Mouse (Mus musculus) embryonic facial prominence, embryonic 12.5 days (tissue): ENCODE measurements around the gene L1td1. TPM values are rescaled to one million over a fixed set of nuclear protein-coding genes. Genes with fewer than 3 reads are reported as not detected.

ENCODE experiments used
- ATAC-seq: fragments of 200-750 bp; cut with Nextera tagmentation; 2 replicates; pipeline ENCODE4 v1.8.0; 2017; ENCODE audit not compliant: insufficient number of reproducible peaks, insufficient read depth, low FRiP score, low TSS enrichment
- H3K27ac ChIP-seq: fragments of 300-500 bp; sonication (generic); 2 replicates; pipeline ENCODE4 v1.5.1; 2016; ENCODE audit warnings: mild to moderate bottlenecking
- H3K27me3 ChIP-seq: fragments of 300-500 bp; sonication (generic); 2 replicates; pipeline ENCODE4 v1.6.1; 2016; ENCODE audit warnings: mild to moderate bottlenecking, moderate library complexity
- H3K36me3 ChIP-seq: fragments of 300-500 bp; sonication (generic); 2 replicates; pipeline ENCODE4 v1.6.1; 2016; ENCODE audit warnings: mild to moderate bottlenecking
- H3K4me1 ChIP-seq: fragments of 300-500 bp; sonication (generic); 2 replicates; pipeline ENCODE4 v1.6.1; 2016
- H3K4me2 ChIP-seq: fragments of 300-500 bp; sonication (generic); replicated peaks from 2 replicates; pipeline ENCODE4 v1.6.1; 2016; ENCODE audit warnings: mild to moderate bottlenecking, moderate library complexity
- H3K4me3 ChIP-seq: fragments of 300-500 bp; sonication (generic); 2 replicates; pipeline ENCODE4 v1.5.1; 2016; ENCODE audit warnings: mild to moderate bottlenecking
- H3K9ac ChIP-seq: fragments of 300-500 bp; sonication (generic); 2 replicates; pipeline ENCODE4 v1.6.1; 2016; ENCODE audit warnings: mild to moderate bottlenecking, moderate library complexity
- H3K9me3 ChIP-seq: fragments of 300-500 bp; sonication (generic); 2 replicates; pipeline ENCODE4 v1.6.1; 2016; ENCODE audit warnings: mild to moderate bottlenecking, moderate library complexity
- WGBS: fragments of 180-500 bp; shearing (Covaris S2); methylation state at CpG from one replicate; pipeline ENCODE4 v1.1.7; 2016; 5-methylcytosine and 5-hydroxymethylcytosine counted together
- polyA plus RNA-seq: library from polyadenylated mRNA; unstranded; fragments of >200 nt; fragmentation: Nextera tagmentation; extraction: Ambion mirVana; gene quantifications from 2 replicates; pipeline ENCODE4 v1.2.1, GENCODE M21; 2016

The L1td1 gene
- polyA plus RNA-seq: 0.46 TPM in 2 replicates

GRCm38 (mm10) chr4:98726590-98727237 is at the start of gene L1td1:
Gene L1td1 (plus strand): TSS chr4:98726734.
- peak within 1 kb of the TSS; percentile 42 for H3K4me3 ChIP-seq
- peak within 1 kb of the TSS; percentile 78 for H3K4me2 ChIP-seq
- 0 out of 2 replicates have a peak within 1 kb of the TSS, but pooled peaks have one; percentile 20 for H3K9ac ChIP-seq
- H3K4me1 ChIP-seq: peaks cover 12% of the 10 kb centered on the region
- WGBS: 3% methylated on average over 29 of the region's 29 CpGs
- no peaks in the 10 kb centered on the region for H3K9me3 ChIP-seq
- no peaks in the 10 kb centered on the region for H3K36me3 ChIP-seq
- ATAC-seq: no peak
- H3K27ac ChIP-seq: no peak within 1 kb of the TSS
- H3K27me3 ChIP-seq: peaks cover 20% of the 10 kb centered on the region

DNA sequence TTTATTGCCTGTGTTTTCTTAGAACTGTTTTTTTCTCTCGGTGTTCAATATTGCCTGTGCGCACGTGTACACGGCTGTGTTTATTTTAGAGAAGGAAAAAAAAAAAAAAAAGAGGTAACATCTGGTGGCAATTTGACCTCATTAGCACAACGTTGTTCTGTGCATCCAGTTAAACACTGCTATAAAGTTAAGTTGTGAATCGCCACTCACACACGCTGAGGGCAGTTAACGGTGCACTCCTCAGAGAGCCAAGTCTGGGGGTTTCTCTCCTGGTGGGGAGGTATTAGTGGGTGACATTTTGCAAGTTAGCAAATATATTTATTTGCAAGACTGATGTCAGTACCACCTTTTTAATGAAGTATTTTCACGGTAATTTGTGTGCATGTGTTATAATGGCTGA is 49.0 kb upstream of the L1td1 start:
- Histone ChIP-seq H3K9me3 (no peaks in the 10 kb centered on the region), H3K27ac (no peak overlapping the region), H3K4me2 (0 out of 2 replicates have a peak overlapping the region, but pooled peaks have one; percentile 6), H3K36me3 (no peaks in the 10 kb centered on the region), H3K4me3 (no peak overlapping the region), H3K27me3 (no peaks in the 10 kb centered on the region), H3K9ac (no peak overlapping the region), H3K4me1 (peaks cover 9% of the 10 kb centered on the region; the same call in 1 of the 2 replicates)
- no peak for ATAC-seq
- 24% methylated on average over 9 of the region's 9 CpGs for WGBS

GRCm38 (mm10) chr4:98686678-98687267 is 39.8 kb upstream of the L1td1 start:
- Histone ChIP-seq H3K27ac (no peak overlapping the region), H3K4me3 (no peak overlapping the region), H3K4me1 (no peaks in the 10 kb centered on the region), H3K9me3 (no peaks in the 10 kb centered on the region), H3K9ac (no peak overlapping the region), H3K27me3 (no peaks in the 10 kb centered on the region), H3K4me2 (no peak overlapping the region), H3K36me3 (peaks cover 6% of the 10 kb centered on the region; the same call in 1 of the 2 replicates)
- WGBS: 91% methylated on average over 11 of the region's 11 CpGs
- ATAC-seq: no peak

GRCm38 (mm10) chr4:98688116-98688515 is 38.4 kb upstream of the L1td1 start:
- Histone ChIP-seq H3K4me2 (no peak overlapping the region), H3K9ac (no peak overlapping the region), H3K9me3 (no peaks in the 10 kb centered on the region), H3K27ac (no peak overlapping the region), H3K27me3 (no peaks in the 10 kb centered on the region), H3K4me1 (no peaks in the 10 kb centered on the region), H3K36me3 (peaks cover 6% of the 10 kb centered on the region; the same call in 1 of the 2 replicates), H3K4me3 (no peak overlapping the region)
- no peak for ATAC-seq
- WGBS: 81% methylated on average over 11 of the region's 11 CpGs

DNA sequence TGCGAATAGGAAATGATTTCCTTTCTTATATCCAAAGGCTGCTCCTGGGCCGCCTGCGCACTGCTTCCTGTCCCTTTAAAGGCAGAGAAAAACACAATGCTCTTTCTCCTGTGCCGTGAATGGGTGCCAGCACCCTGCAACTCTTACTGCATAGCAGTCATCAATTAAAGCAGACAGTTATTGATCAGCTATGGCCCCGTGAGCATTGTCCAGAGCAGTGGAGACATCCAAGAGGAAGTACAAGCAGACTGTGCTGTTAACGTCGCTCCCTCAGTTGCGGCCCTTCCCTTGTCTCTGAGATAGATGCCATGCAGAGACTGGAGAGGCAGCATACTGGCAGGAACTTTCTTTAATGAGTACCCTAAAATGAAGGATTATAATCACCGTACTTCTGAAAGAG is 38.0 kb upstream of the L1td1 start:
- Histone ChIP-seq H3K27ac (no peak overlapping the region), H3K9me3 (no peaks in the 10 kb centered on the region), H3K4me2 (no peak overlapping the region), H3K4me3 (no peak overlapping the region), H3K9ac (no peak overlapping the region), H3K27me3 (no peaks in the 10 kb centered on the region), H3K36me3 (peaks cover 6% of the 10 kb centered on the region; the same call in 1 of the 2 replicates), H3K4me1 (no peaks in the 10 kb centered on the region)
- ATAC-seq: no peak
- 88% methylated on average over 9 of the region's 9 CpGs for WGBS

DNA sequence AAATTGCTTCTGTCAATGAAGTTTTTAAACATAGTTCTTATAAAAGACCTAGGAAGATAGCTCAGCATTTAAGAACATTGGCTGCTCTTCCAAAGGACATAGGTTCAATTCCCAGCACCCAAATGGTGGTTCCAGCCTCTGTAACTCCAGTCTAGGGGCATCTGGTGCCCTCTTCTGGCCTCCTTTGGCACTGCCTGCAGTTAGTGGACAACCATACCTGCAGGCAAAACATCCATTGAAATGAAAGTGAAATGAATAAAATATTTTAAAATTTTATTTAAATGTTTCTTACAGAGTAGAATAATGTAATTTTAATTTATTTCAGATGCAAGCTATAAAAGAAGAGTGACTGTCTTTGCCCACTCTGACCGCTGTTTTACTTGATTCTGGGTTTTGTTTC is 36.5 kb upstream of the L1td1 start:
- ATAC-seq: no peak
- WGBS: 88% methylated on average over 1 of the region's 1 CpGs

DNA sequence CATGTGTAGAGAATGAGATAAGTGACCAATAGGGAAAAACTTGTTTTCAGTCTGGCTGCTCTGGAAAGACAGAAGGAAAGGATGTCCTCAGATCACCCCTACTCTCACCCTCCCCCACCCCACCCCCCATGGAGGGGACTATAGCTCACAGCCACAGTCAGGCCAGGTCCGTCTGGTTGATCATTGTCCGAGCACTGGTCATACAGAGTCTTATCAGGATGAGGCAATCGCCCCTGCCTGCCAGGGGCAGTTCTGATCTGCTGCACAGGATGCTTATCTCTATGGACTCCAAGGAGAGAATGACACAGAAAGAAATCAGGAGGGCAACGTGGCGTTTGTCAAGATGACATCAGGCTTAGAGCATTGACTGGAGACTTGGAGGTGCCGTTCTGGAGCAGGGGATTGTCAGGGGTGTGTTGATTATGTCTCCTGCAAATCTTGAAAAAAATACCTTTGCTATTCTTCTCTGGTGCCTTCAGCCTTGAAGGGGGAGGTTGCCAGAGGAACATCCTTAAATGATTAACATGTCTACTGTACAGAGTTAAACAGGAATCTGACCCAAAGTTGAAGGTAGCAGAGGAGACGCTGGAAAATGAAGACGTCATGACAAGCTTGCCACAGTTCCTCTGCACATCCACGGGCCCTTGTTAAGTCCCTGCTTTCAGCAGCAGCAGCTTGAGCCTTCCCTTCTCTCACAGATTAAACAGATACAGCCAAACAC is 32.9 kb upstream of the L1td1 start:
- H3K36me3 ChIP-seq: peaks cover 6% of the 10 kb centered on the region; the same call in 1 of the 2 replicates
- ATAC-seq: no peak
- no peaks in the 10 kb centered on the region for H3K4me1 ChIP-seq
- H3K9ac ChIP-seq: no peak overlapping the region
- WGBS: 65% methylated on average over 9 of the region's 9 CpGs
- no peaks in the 10 kb centered on the region for H3K27me3 ChIP-seq
- no peak overlapping the region for H3K4me2 ChIP-seq
- no peak overlapping the region for H3K27ac ChIP-seq
- H3K4me3 ChIP-seq: no peak overlapping the region
- H3K9me3 ChIP-seq: no peaks in the 10 kb centered on the region

More for the DNA sequence above, 36.5 kb upstream of the L1td1 start:
- no peaks in the 10 kb centered on the region for H3K27me3 ChIP-seq
- H3K36me3 ChIP-seq: peaks cover 6% of the 10 kb centered on the region; the same call in 1 of the 2 replicates
- H3K9ac ChIP-seq: no peak overlapping the region
- H3K9me3 ChIP-seq: no peaks in the 10 kb centered on the region
- no peaks in the 10 kb centered on the region for H3K4me1 ChIP-seq
- no peak overlapping the region for H3K27ac ChIP-seq
- no peak overlapping the region for H3K4me3 ChIP-seq
- H3K4me2 ChIP-seq: no peak overlapping the region

DNA sequence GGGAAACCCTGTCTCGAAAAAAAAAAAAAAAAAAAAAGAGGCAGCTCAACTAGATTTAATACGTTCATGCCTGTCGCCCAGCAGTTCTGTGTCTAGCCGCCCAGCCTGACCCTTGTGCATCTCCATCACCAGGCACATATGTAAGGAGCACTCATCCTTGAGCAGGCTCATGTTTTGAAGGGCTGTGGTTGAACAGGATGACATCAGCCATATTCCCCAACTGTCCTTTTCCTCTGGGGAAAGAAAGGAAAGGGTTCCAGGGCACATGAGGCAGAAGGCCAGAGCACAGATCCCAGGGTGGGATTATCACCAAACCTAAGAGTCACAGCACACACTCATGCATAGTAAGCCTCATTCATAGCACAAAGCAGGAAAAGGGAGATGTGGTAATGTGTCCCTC is 28.6 kb upstream of the L1td1 start:
- no peaks in the 10 kb centered on the region for H3K27me3 ChIP-seq
- H3K9ac ChIP-seq: no peak overlapping the region
- WGBS: 74% methylated on average over 4 of the region's 4 CpGs
- H3K4me1 ChIP-seq: peaks cover 11% of the 10 kb centered on the region
- no peaks in the 10 kb centered on the region for H3K9me3 ChIP-seq
- no peak overlapping the region for H3K27ac ChIP-seq
- H3K4me2 ChIP-seq: no peak overlapping the region
- H3K36me3 ChIP-seq: no peaks in the 10 kb centered on the region
- H3K4me3 ChIP-seq: no peak overlapping the region
- ATAC-seq: no peak

GRCm38 (mm10) chr4:98698921-98699320 is 27.6 kb upstream of the L1td1 start:
- H3K27me3 ChIP-seq: peaks cover 6% of the 10 kb centered on the region; the same call in 1 of the 2 replicates
- no peaks in the 10 kb centered on the region for H3K36me3 ChIP-seq
- no peak overlapping the region for H3K9ac ChIP-seq
- H3K4me3 ChIP-seq: no peak overlapping the region
- H3K27ac ChIP-seq: no peak overlapping the region
- no peak overlapping the region for H3K4me2 ChIP-seq
- no peaks in the 10 kb centered on the region for H3K9me3 ChIP-seq
- no peak for ATAC-seq
- H3K4me1 ChIP-seq: peaks cover 11% of the 10 kb centered on the region
- 51% methylated on average over 3 of the region's 3 CpGs for WGBS

DNA sequence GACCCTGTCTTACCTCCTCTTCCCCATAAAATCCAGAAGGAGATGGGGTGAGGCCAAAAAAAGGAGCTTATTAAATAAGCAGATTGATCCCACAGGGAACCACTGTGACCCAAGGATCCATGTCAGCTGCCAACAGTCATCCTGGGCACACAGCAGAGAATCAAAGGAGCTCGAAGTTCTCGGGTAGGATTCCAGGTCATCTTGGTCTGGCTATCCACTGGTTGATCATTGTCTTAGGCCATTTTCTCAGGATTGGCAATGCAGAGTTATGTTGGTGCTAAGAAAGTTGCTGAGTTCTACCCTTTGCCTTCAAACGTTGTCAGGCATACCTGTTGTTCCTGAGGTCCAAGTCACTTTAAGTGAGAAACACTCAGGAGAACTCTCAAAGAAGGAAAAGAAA is 26.4 kb upstream of the L1td1 start:
- no peaks in the 10 kb centered on the region for H3K36me3 ChIP-seq
- peaks cover 6% of the 10 kb centered on the region; the same call in 1 of the 2 replicates for H3K27me3 ChIP-seq
- H3K4me2 ChIP-seq: no peak overlapping the region
- H3K27ac ChIP-seq: no peak overlapping the region
- H3K4me3 ChIP-seq: no peak overlapping the region
- no peak overlapping the region for H3K9ac ChIP-seq
- no peaks in the 10 kb centered on the region for H3K9me3 ChIP-seq
- 90% methylated on average over 3 of the region's 3 CpGs for WGBS
- ATAC-seq: no peak
- peaks cover 11% of the 10 kb centered on the region for H3K4me1 ChIP-seq

GRCm38 (mm10) chr4:98702201-98702894 is 24.2 kb upstream of the L1td1 start:
- peak; percentile 57; the same call in 1 of the 2 replicates for ATAC-seq
- H3K27me3 ChIP-seq: peaks cover 6% of the 10 kb centered on the region; the same call in 1 of the 2 replicates
- no peak overlapping the region for H3K9ac ChIP-seq
- peaks cover 11% of the 10 kb centered on the region for H3K4me1 ChIP-seq
- H3K4me2 ChIP-seq: no peak overlapping the region
- WGBS: 25% methylated on average over 12 of the region's 12 CpGs
- H3K27ac ChIP-seq: peak overlapping the region; percentile 26; the same call in 1 of the 2 replicates
- no peak overlapping the region for H3K4me3 ChIP-seq
- no peaks in the 10 kb centered on the region for H3K9me3 ChIP-seq
- H3K36me3 ChIP-seq: no peaks in the 10 kb centered on the region
